Mouse (Mus musculus) cerebellum, adult 2 months (tissue): ENCODE measurements around the gene Gm21095. TPM values are rescaled to one million over a fixed set of nuclear protein-coding genes. Genes with fewer than 3 reads are reported as not detected.
"Not testable (repeated sequence)": the region's sequence is repeated elsewhere in the genome, so short reads cannot be mapped to it uniquely, and the experiment has no call there.

Source experiments
- DNase-seq, 2 experiments: peaks; one replicate each; pipeline ENCODE4 v3.0.0; 2021
- H3K27ac ChIP-seq: fragments of 200-500 bp; 2 replicates; pipeline ENCODE4 v1.5.1; 2012; ENCODE audit warnings: low read length, control low read depth, inconsistent platforms; ENCODE audit not compliant: insufficient read depth
- H3K27me3 ChIP-seq: fragments of 200-500 bp; 2 replicates; pipeline ENCODE4 v1.6.1; 2012; ENCODE audit warnings: inconsistent platforms, mild to moderate bottlenecking, low read length, moderate library complexity; ENCODE audit not compliant: control insufficient read depth, insufficient read depth
- H3K4me1 ChIP-seq: fragments of 200-500 bp; 2 replicates; pipeline ENCODE4 v1.6.1; 2011; ENCODE audit warnings: low read length; ENCODE audit not compliant: control insufficient read depth, insufficient read depth
- H3K4me3 ChIP-seq: fragments of 200-500 bp; replicated peaks from 2 replicates; pipeline ENCODE3; 2011; ENCODE audit warnings: mild to moderate bottlenecking, low read depth, low read length, control low read depth; ENCODE audit not compliant: insufficient read depth
- WGBS: fragments of 180-500 bp; shearing (Covaris S2); methylation state at CpG from one replicate; pipeline ENCODE4 v1.1.7; 2018; 5-methylcytosine and 5-hydroxymethylcytosine counted together
- polyA plus RNA-seq: library from polyadenylated mRNA; depleted of rRNA; stranded (reverse); fragments of >200 nt; gene quantifications from 2 replicates; pipeline ENCODE4 v1.2.3, GENCODE M21; 2012; rRNA removed

Gene Gm21095
- polyA plus RNA-seq, result not detected in 2 replicates

GRCm38 (mm10) chrY:84096979-84097378 is at the start of gene Gm21095:
Gm21095 (plus strand) TSS chrY:84097279.
- WGBS, result 83% methylated on average over 1 of the region's 6 CpGs
- not testable (repeated sequence) for H3K4me1 ChIP-seq, DNase-seq, H3K27me3 ChIP-seq, H3K27ac ChIP-seq, H3K4me3 ChIP-seq
